Mouse (Mus musculus) hindbrain, postnatal 0 days (tissue): Measurements from ENCODE around the gene Magoh. TPM values are rescaled to one million over a fixed set of nuclear protein-coding genes. Genes with fewer than 3 reads are reported as not detected.
A peak's percentile ranks its signal among the peaks of the same experiment; 100 is the strongest.

Experiments used
- ATAC-seq: fragments of 200-750 bp; cut with Nextera tagmentation; 2 replicates; pipeline ENCODE4 v1.8.0; 2017; ENCODE audit warnings: mild to moderate bottlenecking, moderate TSS enrichment, moderate library complexity
- DNase-seq: peaks from one replicate; pipeline ENCODE4 v3.0.0-alpha.2; 2015; ENCODE audit warnings: low spot score
- H3K27ac ChIP-seq: fragments of 300-500 bp; sonication (generic); 2 replicates; pipeline ENCODE4 v1.5.1; 2014; ENCODE audit warnings: mild to moderate bottlenecking
- H3K27me3 ChIP-seq: fragments of 300-500 bp; sonication (generic); 2 replicates; pipeline ENCODE4 v1.6.1; 2014; ENCODE audit warnings: low read length, mixed read lengths; ENCODE audit not compliant: insufficient read depth
- H3K36me3 ChIP-seq: fragments of 300-500 bp; sonication (generic); 2 replicates; pipeline ENCODE4 v1.6.1; 2014; ENCODE audit warnings: low read length, mixed read lengths; ENCODE audit not compliant: insufficient read depth
- H3K4me1 ChIP-seq: fragments of 300-500 bp; sonication (generic); 2 replicates; pipeline ENCODE4 v1.6.1; 2014; ENCODE audit warnings: antibody characterized with exemption, low read length, mixed read lengths; ENCODE audit not compliant: insufficient read depth
- H3K4me2 ChIP-seq: fragments of 300-500 bp; sonication (generic); 2 replicates; pipeline ENCODE4 v1.6.1; 2014; ENCODE audit warnings: low read depth, mild to moderate bottlenecking, low read length, moderate library complexity, mixed read lengths
- H3K4me3 ChIP-seq: fragments of 300-500 bp; sonication (generic); 2 replicates; pipeline ENCODE4 v1.5.1; 2014; ENCODE audit warnings: low read length
- H3K9ac ChIP-seq: fragments of 300-500 bp; sonication (generic); replicated peaks from 2 replicates; pipeline ENCODE4 v1.6.1; 2014; ENCODE audit warnings: mild to moderate bottlenecking, low read length, moderate library complexity, mixed read lengths
- H3K9me3 ChIP-seq: fragments of 300-500 bp; sonication (generic); 2 replicates; pipeline ENCODE4 v1.6.1; 2016; ENCODE audit warnings: low read length, mixed read lengths
- CTCF ChIP-seq: IDR thresholded peaks from 2 replicates; pipeline ENCODE4 v1.5.1; 2016; ENCODE audit warnings: antibody characterized with exemption, control low read depth, low read depth
- WGBS: fragments of 180-500 bp; shearing (Covaris S2); extraction: QIAGEN DNeasy Blood & Tissue Kit; methylation state at CpG from one replicate; pipeline ENCODE4 v1.1.7; 2014; 5-methylcytosine and 5-hydroxymethylcytosine counted together
- polyA plus RNA-seq: library from polyadenylated mRNA; unstranded; fragments of >200 nt; fragmentation: Nextera tagmentation; extraction: Ambion mirVana; gene quantifications from 2 replicates; pipeline ENCODE4 v1.2.1, GENCODE M21; 2015
- total RNA-seq: library from RNA; depleted of rRNA; stranded (reverse); fragments of >200 nt; gene quantifications from 2 replicates; pipeline ENCODE4 v1.2.3, GENCODE M21; 2014

Gene Magoh
- total and polyA plus RNA-seq, 2 experiments from 2014 or later: 31.7 to 129 TPM

GRCm38 (mm10) chr4:107881631-107882030, 2.1 kb downstream of the Magoh start:
- ATAC-seq (no peak), DNase-seq (no peak)
- Histone ChIP-seq H3K9me3 (no peaks in the 10 kb centered on the region), H3K27me3 (no peaks in the 10 kb centered on the region), H3K4me3 (no peak overlapping the region), H3K4me2 (no peak overlapping the region), H3K27ac (no peak overlapping the region), H3K4me1 (0 out of 2 replicates have a peak, but pooled peaks cover 5% of the 10 kb centered on the region), H3K9ac (no peak overlapping the region), H3K36me3 (peaks cover 33% of the 10 kb centered on the region)
- WGBS: 92% methylated on average over 1 of the region's 1 CpGs
- no peak for TF ChIP-seq CTCF

DNA sequence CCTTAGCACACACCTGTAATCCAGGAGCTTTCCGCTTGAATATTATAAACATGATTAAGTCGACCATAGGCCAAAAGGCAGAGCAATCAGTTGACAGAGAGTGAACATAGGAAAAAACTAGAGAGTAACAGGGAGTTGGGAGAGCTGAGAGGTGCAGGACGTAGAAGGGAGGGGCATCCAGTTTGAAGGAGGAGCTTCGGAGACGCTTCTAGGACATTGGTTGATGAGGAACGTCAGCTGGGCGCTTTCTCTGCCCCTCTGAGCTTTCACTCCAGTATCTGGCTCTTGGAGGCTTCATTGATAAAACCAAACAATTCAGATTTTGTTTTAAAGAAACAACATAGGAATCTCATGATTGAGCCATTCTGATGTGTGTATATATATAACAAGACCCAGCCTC, 6.8 kb downstream of the Magoh start:
- peaks cover 37% of the 10 kb centered on the region for H3K36me3 ChIP-seq
- H3K4me3 ChIP-seq: no peak overlapping the region
- DNase-seq (no peak), ATAC-seq (no peak)
- TF ChIP-seq CTCF: no peak
- H3K27ac ChIP-seq: no peak overlapping the region
- no peak overlapping the region for H3K9ac ChIP-seq
- no peaks in the 10 kb centered on the region for H3K9me3 ChIP-seq
- H3K27me3 ChIP-seq: no peaks in the 10 kb centered on the region
- H3K4me1 ChIP-seq: 0 out of 2 replicates have a peak, but pooled peaks cover 3% of the 10 kb centered on the region
- H3K4me2 ChIP-seq: no peak overlapping the region
- WGBS: 74% methylated on average over 7 of the region's 7 CpGs

DNA sequence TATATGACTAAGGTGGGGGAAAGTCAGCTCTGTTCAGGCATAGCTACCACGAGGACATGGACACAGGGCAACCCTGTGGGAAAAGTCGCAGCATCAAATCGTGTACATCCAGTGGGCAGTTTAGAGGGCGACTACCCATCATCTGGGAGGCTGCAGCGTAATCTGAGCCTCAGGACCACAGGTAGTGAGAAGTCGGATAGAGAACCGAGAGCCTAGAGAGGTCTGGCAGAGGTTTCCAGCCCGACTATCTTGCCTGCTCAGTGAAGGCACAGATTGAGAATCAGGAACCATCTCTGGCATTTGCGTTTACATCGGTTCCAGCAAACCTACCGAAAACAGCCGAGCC, 9.8 kb downstream of the Magoh start:
- Histone ChIP-seq H3K27me3 (no peaks in the 10 kb centered on the region), H3K9me3 (no peaks in the 10 kb centered on the region), H3K4me3 (peak overlapping the region; percentile 49), H3K9ac (peak overlapping the region; percentile 65), H3K36me3 (peaks cover 26% of the 10 kb centered on the region), H3K4me1 (0 out of 2 replicates have a peak, but pooled peaks cover 3% of the 10 kb centered on the region), H3K4me2 (peak overlapping the region; percentile 81), H3K27ac (peak overlapping the region; percentile 87)
- no peak for TF ChIP-seq CTCF
- DNase-seq (no peak), ATAC-seq (peak; percentile 48)
- 2% methylated on average over 12 of the region's 12 CpGs for WGBS

DNA sequence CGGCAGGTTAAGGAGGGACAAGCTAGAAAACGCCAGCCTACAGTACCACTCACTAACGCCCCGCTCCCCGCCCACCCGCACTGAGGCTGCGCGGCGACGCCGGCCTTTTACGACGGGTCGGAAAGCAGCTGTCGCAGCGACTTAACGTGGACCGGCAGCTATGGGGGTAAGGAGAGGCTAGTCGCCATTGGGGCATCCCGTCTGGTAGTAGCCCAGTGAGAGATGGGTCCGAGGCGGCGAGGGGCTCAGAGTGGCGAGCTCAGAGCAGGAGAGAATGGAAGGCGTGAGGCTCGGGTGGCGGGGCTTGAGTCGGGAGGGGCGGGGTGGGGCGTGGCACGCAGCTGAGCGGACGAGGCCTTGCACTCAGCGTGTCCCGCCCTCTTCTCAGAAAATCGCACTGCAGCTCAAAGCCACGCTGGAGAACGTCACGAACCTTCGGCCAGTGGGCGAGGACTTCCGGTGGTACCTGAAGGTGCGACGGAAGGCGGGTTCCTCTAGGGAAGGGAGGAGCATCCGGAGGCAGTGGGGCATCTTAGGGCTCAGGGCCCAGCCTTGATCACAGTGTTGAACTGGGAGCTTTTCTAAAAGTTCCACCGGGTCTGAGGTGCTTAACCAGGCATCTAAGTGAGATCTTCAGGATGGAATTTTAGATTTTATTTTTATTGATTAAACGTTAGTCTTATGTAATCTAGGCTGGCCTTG, 10.3 kb downstream of the Magoh start, which contains the start of gene 0610037L13Rik:
Gene 0610037L13Rik (plus strand): TSS at position 83 of the 702 bp plus-strand sequence.
- H3K27ac ChIP-seq: peak within 1 kb of the TSS; percentile 87
- ATAC-seq: peak; percentile 94
- peak within 1 kb of the TSS; percentile 49 for H3K4me3 ChIP-seq
- H3K27me3 ChIP-seq: no peaks in the 10 kb centered on the region
- no peaks in the 10 kb centered on the region for H3K9me3 ChIP-seq
- peaks cover 27% of the 10 kb centered on the region for H3K36me3 ChIP-seq
- no peak for TF ChIP-seq CTCF
- H3K4me2 ChIP-seq: peak within 1 kb of the TSS; percentile 81
- DNase-seq: peak; percentile 97
- H3K4me1 ChIP-seq: 0 out of 2 replicates have a peak, but pooled peaks cover 3% of the 10 kb centered on the region
- WGBS: under 1% methylated on average over 48 of the region's 48 CpGs
- H3K9ac ChIP-seq: peak within 1 kb of the TSS; percentile 65

DNA sequence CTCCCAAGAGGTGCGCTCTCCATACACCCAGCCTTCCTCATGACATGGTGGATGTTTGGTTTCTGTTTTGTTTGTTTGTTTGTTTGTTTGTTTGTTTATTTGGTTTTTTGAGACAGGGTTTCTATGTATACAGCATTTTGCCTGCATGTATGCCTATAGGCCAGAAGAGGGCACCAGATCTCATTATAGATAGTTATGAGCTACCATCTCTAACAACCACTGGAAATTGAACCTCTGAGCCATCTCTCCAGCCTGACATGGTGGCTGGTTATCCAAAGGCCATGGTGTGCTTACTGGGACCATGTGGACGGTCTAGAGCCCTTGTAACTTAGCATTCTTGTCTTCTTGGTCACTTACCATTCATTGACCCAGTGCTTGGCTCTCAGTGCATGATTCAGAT, 13.1 kb downstream of the Magoh start:
- DNase-seq (peak; percentile 69), ATAC-seq (no peak)
- H3K9ac ChIP-seq: no peak overlapping the region
- no peaks in the 10 kb centered on the region for H3K9me3 ChIP-seq
- no peaks in the 10 kb centered on the region for H3K27me3 ChIP-seq
- no peak overlapping the region for H3K4me3 ChIP-seq
- WGBS: 80% methylated on average over 2 of the region's 2 CpGs
- H3K4me1 ChIP-seq: 0 out of 2 replicates have a peak, but pooled peaks cover 3% of the 10 kb centered on the region
- H3K4me2 ChIP-seq: no peak overlapping the region
- peak; percentile 73 for TF ChIP-seq CTCF
- H3K27ac ChIP-seq: no peak overlapping the region
- peaks cover 25% of the 10 kb centered on the region for H3K36me3 ChIP-seq

- peaks cover 26% of the 10 kb centered on the region for H3K36me3 ChIP-seq
Observed at GRCm38 (mm10) chr4:107899211-107899927, 19.8 kb downstream of the Magoh start.

More at GRCm38 (mm10) chr4:107899211-107899927, 19.8 kb downstream of the Magoh start:
- no peak for TF ChIP-seq CTCF
- H3K4me1 ChIP-seq: no peaks in the 10 kb centered on the region
- H3K27me3 ChIP-seq: no peaks in the 10 kb centered on the region
- no peak for ATAC-seq
- no peak overlapping the region for H3K27ac ChIP-seq
- no peak overlapping the region for H3K9ac ChIP-seq
- H3K4me2 ChIP-seq: no peak overlapping the region
- no peak for DNase-seq
- 86% methylated on average over 5 of the region's 5 CpGs for WGBS
- no peaks in the 10 kb centered on the region for H3K9me3 ChIP-seq
- H3K4me3 ChIP-seq: no peak overlapping the region
